Mouse (Mus musculus): ENCODE measurements around the gene Ptger1. TPM values are rescaled to one million over a fixed set of nuclear protein-coding genes. Genes with fewer than 3 reads are reported as not detected.

Gene Ptger1
- total RNA-seq, 1 experiment from 2014 or later, result 10.8 TPM

- no peak for ATAC-seq (ENCODE audit: extremely low read depth, insufficient number of reproducible peaks, low FRiP score, poor library complexity, severe bottlenecking)
Measured at GRCm38 (mm10) chr8:83689264-83689663, 22.8 kb downstream of the Ptger1 start.

- 0 out of 2 replicates have a peak, but pooled peaks have one; percentile 23 for ATAC-seq (ENCODE audit: extremely low read depth, insufficient number of reproducible peaks, low FRiP score, poor library complexity, severe bottlenecking)
Measured at GRCm38 (mm10) chr8:83693609-83694236, 27.2 kb downstream of the Ptger1 start.

- no peak for ATAC-seq (ENCODE audit: extremely low read depth, insufficient number of reproducible peaks, low FRiP score, poor library complexity, severe bottlenecking)
Measured at GRCm38 (mm10) chr8:83694369-83695160, 28.1 kb downstream of the Ptger1 start.

DNA sequence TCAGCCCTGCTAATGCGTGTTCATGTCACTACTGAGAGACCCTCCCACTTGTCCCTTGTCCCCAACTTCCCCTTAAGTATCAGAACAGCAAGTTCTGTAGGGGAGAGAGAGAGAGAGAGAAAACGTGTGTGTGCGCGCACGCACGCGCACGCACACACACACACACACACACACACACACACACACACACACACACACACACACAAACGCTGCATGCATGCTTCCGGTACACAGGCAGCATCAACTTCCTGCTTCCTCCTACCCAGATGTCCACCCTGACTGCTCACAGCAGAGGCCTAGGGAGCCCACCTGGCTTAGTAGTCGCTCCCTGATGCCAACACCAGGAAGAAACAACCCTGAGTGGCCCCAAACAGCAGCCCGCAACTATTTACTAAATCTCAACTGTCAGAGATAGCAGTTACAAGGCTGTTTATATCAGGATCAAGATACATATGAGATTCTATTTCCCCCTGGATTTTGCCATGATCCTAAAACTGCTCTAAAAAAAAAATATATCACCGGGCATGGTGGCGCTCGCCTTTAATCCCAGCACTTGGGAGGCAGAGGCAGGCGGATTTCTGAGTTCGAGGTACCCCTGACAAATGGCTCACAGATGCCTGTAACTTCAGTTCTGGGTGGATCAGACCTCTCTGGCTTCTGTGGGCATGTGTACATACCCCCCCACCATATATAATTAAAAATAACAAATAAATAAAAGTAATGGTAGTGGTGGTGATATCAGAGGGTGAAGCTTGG, 29.1 kb downstream of the Ptger1 start:
- ATAC-seq (ENCODE audit: extremely low read depth, insufficient number of reproducible peaks, low FRiP score, poor library complexity, severe bottlenecking), result peak; percentile 25; the same call in 1 of the 2 replicates

GRCm38 (mm10) chr8:83697374-83698220, 31.1 kb downstream of the Ptger1 start:
- peak; percentile 29; the same call in 1 of the 2 replicates for ATAC-seq (ENCODE audit: extremely low read depth, insufficient number of reproducible peaks, low FRiP score, poor library complexity, severe bottlenecking)

DNA sequence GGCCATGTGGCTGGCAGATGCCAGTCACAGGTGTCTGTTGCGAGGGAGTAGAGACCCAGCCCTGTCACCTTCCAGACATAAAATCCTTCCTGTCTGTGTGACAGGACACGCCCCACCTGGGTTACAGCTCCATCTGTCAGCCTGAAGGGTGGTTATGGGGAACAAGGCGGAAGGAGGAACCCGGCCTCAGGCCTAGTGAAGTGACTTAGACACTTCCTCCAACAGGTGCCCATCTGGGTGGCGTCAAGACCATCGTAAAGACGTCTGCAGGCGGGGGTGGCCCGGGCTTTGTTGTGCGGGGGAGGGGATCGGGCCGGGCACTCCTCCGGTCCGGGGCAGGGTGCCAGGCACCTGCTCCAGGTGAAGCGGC, 31.8 kb downstream of the Ptger1 start:
- peak; percentile 81 for ATAC-seq (ENCODE audit: extremely low read depth, insufficient number of reproducible peaks, low FRiP score, poor library complexity, severe bottlenecking)

GRCm38 (mm10) chr8:83698661-83699453, 32.4 kb downstream of the Ptger1 start, which contains the start of gene Pkn1:
Gene Pkn1 (minus strand): TSS chr8:83699179.
- no peak for ATAC-seq (ENCODE audit: extremely low read depth, insufficient number of reproducible peaks, low FRiP score, poor library complexity, severe bottlenecking)

GRCm38 (mm10) chr8:83699566-83699965, 33.1 kb downstream of the Ptger1 start:
- no peak for ATAC-seq (ENCODE audit: extremely low read depth, insufficient number of reproducible peaks, low FRiP score, poor library complexity, severe bottlenecking)

DNA sequence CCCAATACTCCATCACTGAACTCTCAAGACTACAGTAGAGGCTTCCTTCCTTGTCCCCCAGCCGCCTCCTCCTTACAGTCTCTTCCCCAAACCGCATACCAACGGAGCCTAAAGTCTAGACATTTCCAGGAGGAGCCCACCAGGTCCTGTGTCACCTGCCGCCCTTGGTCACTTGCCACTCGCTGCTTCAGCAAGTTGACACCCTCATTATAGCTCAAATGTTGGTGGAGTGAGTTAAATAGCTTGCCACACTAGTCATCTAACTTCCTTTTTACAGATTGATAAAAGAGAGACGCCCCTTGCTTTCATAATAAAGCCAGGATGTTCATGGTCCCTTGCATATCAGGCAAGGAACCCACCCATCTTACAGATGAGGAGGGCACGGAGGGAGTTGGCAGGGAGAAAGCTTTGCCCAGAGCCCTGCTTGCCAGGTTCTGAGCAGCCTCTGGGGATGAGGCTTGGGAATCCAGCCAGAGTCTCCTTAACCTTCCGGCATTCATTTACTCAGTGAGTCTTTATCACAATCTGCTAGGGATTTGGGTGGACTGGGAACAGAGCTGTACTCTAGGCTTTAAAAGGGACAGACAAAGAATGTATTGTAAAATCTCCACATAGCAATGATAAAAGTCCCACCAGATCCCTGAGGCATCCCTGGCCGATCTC, 34.1 kb downstream of the Ptger1 start:
- no peak for ATAC-seq (ENCODE audit: extremely low read depth, insufficient number of reproducible peaks, low FRiP score, poor library complexity, severe bottlenecking)

GRCm38 (mm10) chr8:83703426-83703825, 36.9 kb downstream of the Ptger1 start:
- no peak for ATAC-seq (ENCODE audit: extremely low read depth, insufficient number of reproducible peaks, low FRiP score, poor library complexity, severe bottlenecking)

DNA sequence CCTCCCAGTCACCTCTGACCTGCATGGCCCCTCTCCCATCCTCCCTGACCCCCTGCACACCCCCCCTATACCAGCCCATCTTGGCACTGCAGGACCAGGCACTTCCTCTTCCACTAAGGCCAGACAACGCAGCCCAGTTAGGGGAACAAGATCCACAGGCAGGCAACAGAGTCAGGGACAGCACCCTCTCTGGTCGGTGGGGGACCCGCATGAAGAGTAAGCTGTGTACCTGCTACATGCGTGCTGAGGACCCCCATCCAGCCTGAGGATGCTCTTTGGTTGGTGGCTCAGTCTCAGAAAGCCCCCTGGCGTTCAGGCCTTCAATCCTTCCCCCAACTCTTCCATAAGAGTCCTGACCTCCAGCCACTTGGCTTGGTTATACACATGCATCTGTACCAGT, 39.9 kb downstream of the Ptger1 start:
- ATAC-seq (ENCODE audit: extremely low read depth, insufficient number of reproducible peaks, low FRiP score, poor library complexity, severe bottlenecking), result no peak

- ATAC-seq (ENCODE audit: extremely low read depth, insufficient number of reproducible peaks, low FRiP score, poor library complexity, severe bottlenecking), result no peak
Measured at GRCm38 (mm10) chr8:83707554-83707953, 41.1 kb downstream of the Ptger1 start.

DNA sequence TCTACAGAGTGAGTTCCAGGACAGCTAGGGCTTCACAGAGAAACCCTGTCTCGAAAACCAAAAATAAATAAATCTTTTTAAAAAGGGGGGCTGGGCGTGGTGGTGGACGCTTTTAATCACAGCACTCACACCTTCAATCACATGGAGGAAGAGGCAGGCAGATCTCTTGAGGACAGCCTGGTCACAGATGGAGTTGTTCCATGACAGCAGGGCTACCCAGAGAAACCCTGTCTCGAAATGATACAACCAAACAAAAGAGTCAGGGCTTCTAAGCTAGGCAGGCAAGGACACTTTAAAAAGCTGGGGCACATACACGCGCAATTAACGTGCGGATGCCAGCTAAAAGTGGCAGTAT, 48.2 kb downstream of the Ptger1 start:
- no peak for ATAC-seq (ENCODE audit: extremely low read depth, insufficient number of reproducible peaks, low FRiP score, poor library complexity, severe bottlenecking)

DNA sequence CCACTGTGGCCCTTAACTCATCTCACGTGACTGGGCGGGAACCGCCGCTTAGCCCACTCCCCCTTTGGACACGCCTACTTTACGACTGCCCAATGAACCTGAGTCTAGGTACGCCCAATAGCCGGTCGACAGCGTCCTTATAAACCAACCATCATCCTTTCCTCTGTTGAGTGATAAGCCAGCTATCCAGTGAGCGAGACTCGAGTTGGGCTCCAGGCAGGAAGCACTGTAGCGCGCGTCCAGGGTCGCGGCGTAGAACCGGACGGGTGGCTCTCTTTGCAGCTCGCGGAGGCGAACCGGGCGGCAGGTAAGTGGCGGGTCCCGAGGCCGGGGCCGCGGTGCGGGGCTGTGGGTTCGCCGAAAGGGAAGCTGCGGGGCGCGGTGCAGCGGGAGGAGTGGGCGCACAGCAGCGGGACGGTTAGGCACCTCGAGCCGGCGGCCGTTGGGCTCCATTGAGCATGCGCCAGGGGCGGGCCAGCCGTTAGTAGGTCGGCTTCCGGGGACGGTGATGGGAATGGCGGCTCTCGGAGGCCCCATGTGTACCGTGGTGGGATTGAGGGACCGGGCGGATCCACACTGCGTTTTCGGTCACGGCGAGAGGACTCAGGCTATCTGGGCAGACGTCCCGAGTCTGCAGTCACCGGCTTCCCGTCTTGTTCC, 48.7 kb downstream of the Ptger1 start, which contains the start of gene Ddx39:
Gene Ddx39 (plus strand): TSS at position 147 of the 660 bp plus-strand sequence.
- peak; percentile 87 for ATAC-seq (ENCODE audit: extremely low read depth, insufficient number of reproducible peaks, low FRiP score, poor library complexity, severe bottlenecking)

DNA sequence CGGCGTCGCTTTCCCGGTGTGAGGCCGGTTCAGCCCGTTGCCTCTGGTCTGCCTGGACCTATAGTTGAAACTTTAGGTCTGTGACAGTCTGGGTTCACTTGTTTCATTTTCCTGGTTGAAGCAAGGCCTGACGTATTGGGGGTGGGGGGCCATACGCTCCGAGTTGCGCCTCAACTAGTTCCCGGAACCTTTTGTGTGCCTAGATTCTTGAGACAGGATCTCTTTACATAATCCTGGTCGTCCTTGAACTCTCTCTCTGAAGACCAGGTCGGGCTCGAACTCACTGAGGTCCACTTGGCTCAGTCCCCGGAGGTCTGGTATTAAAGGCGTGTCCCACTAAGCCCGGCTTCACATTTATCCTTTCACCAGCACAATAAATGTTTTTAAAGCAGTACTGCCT, 49.3 kb downstream of the Ptger1 start:
- no peak for ATAC-seq (ENCODE audit: extremely low read depth, insufficient number of reproducible peaks, low FRiP score, poor library complexity, severe bottlenecking)

DNA sequence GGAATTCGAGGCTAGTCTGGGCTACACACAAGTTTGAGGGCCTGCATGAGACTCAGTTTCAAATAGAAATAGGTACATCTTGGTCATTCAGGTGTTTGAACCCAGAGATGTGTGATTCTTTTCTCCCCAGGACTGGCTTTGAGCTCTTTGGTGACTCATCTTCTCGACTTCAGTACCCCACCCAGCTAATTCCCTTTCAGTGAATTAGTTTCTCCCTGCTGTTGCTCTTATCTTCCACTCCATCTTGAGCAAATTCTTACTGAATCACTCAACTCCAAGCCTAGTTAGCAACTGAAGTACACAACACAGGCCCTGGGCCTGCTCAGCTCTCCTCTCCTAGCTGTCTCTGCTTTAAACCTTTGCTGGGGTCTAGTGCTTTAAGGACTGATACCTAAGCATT, 50.1 kb downstream of the Ptger1 start:
- no peak for ATAC-seq (ENCODE audit: extremely low read depth, insufficient number of reproducible peaks, low FRiP score, poor library complexity, severe bottlenecking)

GRCm38 (mm10) chr8:83719048-83719447, 52.6 kb downstream of the Ptger1 start:
- no peak for ATAC-seq (ENCODE audit: extremely low read depth, insufficient number of reproducible peaks, low FRiP score, poor library complexity, severe bottlenecking)
